Mouse (Mus musculus) MEL (cell line): ENCODE results near the gene Dtl. TPM values are rescaled to one million over a fixed set of nuclear protein-coding genes. Genes with fewer than 3 reads are reported as not detected.

Experiments
- DNase-seq: peaks from one replicate; pipeline ENCODE4 v3.0.0; 2011; ENCODE audit warnings: low read depth, low spot score
- H3K27ac ChIP-seq: 2 replicates; pipeline ENCODE4 v1.5.1; 2012; ENCODE audit warnings: low read depth, mild to moderate bottlenecking, control low read depth, low read length, moderate library complexity; ENCODE audit not compliant: control insufficient read depth
- H3K27me3 ChIP-seq, 2 experiments: fragments of 150-350 bp in 1 of 2; sonication (generic) in 1 of 2; 2 replicates each; pipeline ENCODE4 v1.6.1; 2012; ENCODE audit warnings: low read length in 2 of 2, mild to moderate bottlenecking in 2 of 2, improper control_type of control experiment in 1 of 2, moderate library complexity in 1 of 2; ENCODE audit not compliant: insufficient read depth in 2 of 2, control insufficient read depth in 1 of 2
- H3K36me3 ChIP-seq, 2 experiments: 2 replicates each; pipeline ENCODE4 v1.6.1; 2012 to 2014; ENCODE audit warnings: low read length in 2 of 2, improper control_type of control experiment in 1 of 2, inconsistent platforms in 1 of 2, mild to moderate bottlenecking in 1 of 2; ENCODE audit not compliant: insufficient read depth in 2 of 2, control insufficient read depth in 1 of 2
- H3K4me1 ChIP-seq, 2 experiments: fragments of 150-350 bp in 1 of 2; sonication (generic) in 1 of 2; 2 replicates each; pipeline ENCODE4 v1.6.1; 2012; ENCODE audit warnings: low read length in 2 of 2, improper control_type of control experiment in 1 of 2, mild to moderate bottlenecking in 1 of 2; ENCODE audit not compliant: insufficient read depth in 2 of 2, control insufficient read depth in 1 of 2
- H3K4me3 ChIP-seq, 2 experiments: fragments of 150-350 bp in 1 of 2; sonication (generic) in 1 of 2; 2 replicates each; pipeline ENCODE4 v1.5.1; 2012; ENCODE audit warnings: low read depth in 2 of 2, low read length in 2 of 2, mild to moderate bottlenecking in 2 of 2, moderate library complexity in 2 of 2, control low read depth in 1 of 2, improper control_type of control experiment in 1 of 2; ENCODE audit not compliant: control insufficient read depth in 1 of 2, insufficient read depth in 1 of 2
- H3K79me2 ChIP-seq: 2 replicates; pipeline ENCODE4 v1.6.1; 2012; ENCODE audit warnings: mild to moderate bottlenecking, low read length, moderate library complexity; ENCODE audit not compliant: control insufficient read depth, poor library complexity, insufficient read depth
- H3K9ac ChIP-seq: 2 replicates; pipeline ENCODE4 v1.6.1; 2012; ENCODE audit warnings: low read depth, mild to moderate bottlenecking, control low read depth, low read length, moderate library complexity; ENCODE audit not compliant: control insufficient read depth, poor library complexity, severe bottlenecking
- H3K9me3 ChIP-seq: fragments of 150-350 bp; sonication (generic); replicated peaks from 2 replicates; pipeline ENCODE4 v1.6.1; 2012; ENCODE audit warnings: mild to moderate bottlenecking, low read length, improper control_type of control experiment, moderate library complexity; ENCODE audit not compliant: insufficient read depth
- BHLHE40 ChIP-seq: IDR thresholded peaks from 2 replicates; pipeline ENCODE4 v1.6.1; 2012; ENCODE audit warnings: low read depth, mild to moderate bottlenecking, inconsistent platforms, low read length, improper control_type of control experiment, borderline replicate concordance
- CHD1 ChIP-seq: IDR thresholded peaks from 2 replicates; pipeline ENCODE4 v1.6.1; 2012; ENCODE audit warnings: low read depth, mild to moderate bottlenecking, inconsistent platforms, low read length, improper control_type of control experiment
- CTCF ChIP-seq, 3 experiments: IDR thresholded peaks in 2 of 3; conservative IDR thresholded peaks in 1 of 3; 2 replicates each; pipeline ENCODE4 v1.5.1; 2011 to 2012; ENCODE audit warnings: low read length in 3 of 3, low read depth in 2 of 3, mild to moderate bottlenecking in 2 of 3, improper control_type of control experiment in 1 of 3, inconsistent platforms in 1 of 3, mixed read lengths in 1 of 3, moderate library complexity in 1 of 3; ENCODE audit not compliant: control insufficient read depth in 1 of 3, insufficient read depth in 1 of 3, poor library complexity in 1 of 3, severe bottlenecking in 1 of 3
- EP300 ChIP-seq, 2 experiments: IDR thresholded peaks; 2 replicates each; pipeline ENCODE4 v1.6.1; 2011; ENCODE audit warnings: improper control_type of control experiment in 2 of 2, low read length in 2 of 2, low read depth in 1 of 2, mild to moderate bottlenecking in 1 of 2
- ETS1 ChIP-seq: IDR thresholded peaks from 2 replicates; pipeline ENCODE4 v1.6.1; 2012; ENCODE audit warnings: low read depth, mild to moderate bottlenecking, inconsistent platforms, low read length, improper control_type of control experiment, moderate library complexity
- GABPA ChIP-seq: IDR thresholded peaks from 2 replicates; pipeline ENCODE4 v1.6.1; 2012; ENCODE audit warnings: low read depth, mild to moderate bottlenecking, inconsistent platforms, low read length, improper control_type of control experiment, moderate library complexity
- KAT2A ChIP-seq: conservative IDR thresholded peaks from 2 replicates; pipeline ENCODE4 v1.6.1; 2012; ENCODE audit warnings: low read depth, low read length, improper control_type of control experiment, inconsistent platforms
- MAFK ChIP-seq: IDR thresholded peaks from 2 replicates; pipeline ENCODE4 v1.6.1; 2011; ENCODE audit warnings: low read depth, mild to moderate bottlenecking, low read length, improper control_type of control experiment, borderline replicate concordance
- MAX ChIP-seq: IDR thresholded peaks from 2 replicates; pipeline ENCODE4 v1.6.1; 2011; ENCODE audit warnings: low read length, improper control_type of control experiment
- MEF2A ChIP-seq: IDR thresholded peaks from 2 replicates; pipeline ENCODE4 v1.6.1; 2014; ENCODE audit warnings: low read depth, mild to moderate bottlenecking, inconsistent platforms, low read length, improper control_type of control experiment; ENCODE audit not compliant: poor library complexity, insufficient replicate concordance, severe bottlenecking; ENCODE audit errors: extremely low read depth
- MYB ChIP-seq: IDR thresholded peaks from 2 replicates; pipeline ENCODE4 v1.6.1; 2011; ENCODE audit warnings: mild to moderate bottlenecking, low read depth, low read length, improper control_type of control experiment
- RAD21 ChIP-seq: IDR thresholded peaks from 2 replicates; pipeline ENCODE4 v1.6.1; 2011; ENCODE audit warnings: mild to moderate bottlenecking, low read depth, low read length, improper control_type of control experiment
- TAL1 ChIP-seq: IDR thresholded peaks from 2 replicates; pipeline ENCODE4 v1.6.1; 2012; ENCODE audit warnings: mild to moderate bottlenecking, inconsistent platforms, low read length, moderate library complexity, mixed read lengths
- TBP ChIP-seq: IDR thresholded peaks from 2 replicates; pipeline ENCODE4 v1.8.0; 2011; ENCODE audit warnings: low read depth, low read length, improper control_type of control experiment
- TCF12 ChIP-seq: IDR thresholded peaks from 2 replicates; pipeline ENCODE4 v1.6.1; 2014; ENCODE audit warnings: low read depth, mild to moderate bottlenecking, inconsistent platforms, low read length, improper control_type of control experiment, moderate library complexity
- UBTF ChIP-seq: IDR thresholded peaks from 2 replicates; pipeline ENCODE4 v1.6.1; 2012; ENCODE audit warnings: low read depth, mild to moderate bottlenecking, inconsistent platforms, low read length, improper control_type of control experiment, moderate library complexity, borderline replicate concordance; ENCODE audit not compliant: insufficient read depth
- USF1 ChIP-seq: IDR thresholded peaks from 2 replicates; pipeline ENCODE4 v1.6.1; 2014; ENCODE audit warnings: low read depth, mild to moderate bottlenecking, inconsistent platforms, low read length, improper control_type of control experiment, moderate library complexity
- USF2 ChIP-seq, 2 experiments: IDR thresholded peaks; 2 replicates each; pipeline ENCODE4 v1.6.1; 2011 to 2012; ENCODE audit warnings: improper control_type of control experiment in 2 of 2, low read length in 2 of 2, borderline replicate concordance in 1 of 2, inconsistent platforms in 1 of 2, low read depth in 1 of 2, mild to moderate bottlenecking in 1 of 2; ENCODE audit not compliant: insufficient read depth in 1 of 2
- ZMIZ1 ChIP-seq: IDR thresholded peaks from 2 replicates; pipeline ENCODE4 v1.6.1; 2012; ENCODE audit warnings: low read depth, mild to moderate bottlenecking, inconsistent platforms, low read length, improper control_type of control experiment, moderate library complexity
- ZNF384 ChIP-seq: IDR thresholded peaks from 2 replicates; pipeline ENCODE4 v1.6.1; 2012; ENCODE audit warnings: low read depth, mild to moderate bottlenecking, inconsistent platforms, low read length, improper control_type of control experiment
- polyA plus RNA-seq, 2 experiments: library from polyadenylated mRNA; stranded (reverse) in 1 of 2; unstranded in 1 of 2; fragments of >175 nt in 1 of 2; fragments of >200 nt in 1 of 2; gene quantifications; 2 replicates each; pipeline versions ENCODE4 v1.2.1 to v1.2.4; 2012; ENCODE audit warnings: low replicate concordance in 2 of 2, low read depth in 1 of 2; ENCODE audit not compliant: insufficient read length in 2 of 2, insufficient read depth in 1 of 2, missing spikeins in 1 of 2
- total RNA-seq: library from RNA; depleted of rRNA; stranded (reverse); fragments of 300-350 nt; gene quantifications from 2 replicates; pipeline ENCODE4 v1.2.3, GENCODE M21; 2012

Gene Dtl
- total and polyA plus RNA-seq, 3 experiments: 42.3 to 64.6 (median 53.5) TPM

DNA sequence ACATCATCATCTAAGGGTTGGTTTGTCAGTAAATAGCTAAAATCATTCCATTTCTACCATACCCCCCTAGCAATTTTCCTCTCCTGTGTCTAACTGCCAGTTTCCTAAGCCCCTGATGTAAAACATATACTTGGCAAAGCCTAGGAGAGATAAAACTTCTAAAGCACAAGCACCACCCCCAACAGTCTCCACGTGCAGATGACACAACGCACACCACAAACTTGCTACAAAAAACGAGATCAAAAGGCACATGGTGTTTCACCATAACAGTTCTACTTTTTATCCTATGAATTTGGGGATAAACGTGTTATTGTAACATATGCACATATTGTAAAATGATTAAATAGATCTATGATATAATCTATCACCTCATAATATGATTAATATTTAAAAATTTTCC, 33.7 kb downstream of the Dtl start:
- no peaks in the 10 kb centered on the region; the same call in 1 of the 2 replicates for H3K79me2 ChIP-seq

GRCm38 (mm10) chr1:191541014-191541413, 34.3 kb downstream of the Dtl start:
- no peak for DNase-seq
- Histone ChIP-seq H3K27ac (no peak overlapping the region), H3K9ac (no peak overlapping the region), H3K27me3 (no peaks in the 10 kb centered on the region), H3K79me2 (no peaks in the 10 kb centered on the region; the same call in 1 of the 2 replicates), H3K4me1 (no peaks in the 10 kb centered on the region), H3K9me3 (no peaks in the 10 kb centered on the region), H3K36me3 (peaks cover 2 to 42% of the 10 kb centered on the region in 2 experiments), H3K4me3 (no peak overlapping the region)
- TF ChIP-seq UBTF (no peak), CHD1 (no peak), ZNF384 (no peak), GABPA (no peak)

More for the DNA sequence above, 33.7 kb downstream of the Dtl start:
- no peaks in the 10 kb centered on the region for H3K4me1 ChIP-seq
- H3K9ac ChIP-seq: no peak overlapping the region
- no peak for DNase-seq
- TF ChIP-seq RAD21 (no peak), KAT2A (no peak), ZMIZ1 (no peak), MEF2A (no peak), MYB (no peak), USF1 (no peak), MAFK (no peak), TAL1 (no peak), MAX (no peak), EP300 (IDR thresholded peaks at IDR 0.05; ENCODE audit: low read depth in 1 of 2, low read length in 2 of 2) (no peak), TBP (no peak), USF2 (IDR thresholded peaks at IDR 0.05; ENCODE audit: borderline replicate concordance in 1 of 2, insufficient read depth in 1 of 2, low read depth in 1 of 2, low read length in 2 of 2) (no peak), ETS1 (no peak), BHLHE40 (no peak), ZNF384 (no peak), TCF12 (no peak), CTCF (IDR thresholded peaks at IDR 0.05 in 2 of 3, conservative IDR thresholded peaks at IDR 0.05 in 1 of 3; ENCODE audit: control insufficient read depth in 1 of 3, insufficient read depth in 1 of 3, low read depth in 2 of 3, low read length in 3 of 3, poor library complexity in 1 of 3, severe bottlenecking in 1 of 3) (no peak)
- H3K4me3 ChIP-seq: no peak overlapping the region
- no peaks in the 10 kb centered on the region for H3K27me3 ChIP-seq
- H3K36me3 ChIP-seq: peaks cover 2 to 39% of the 10 kb centered on the region in 2 experiments
- no peaks in the 10 kb centered on the region for H3K9me3 ChIP-seq
- H3K27ac ChIP-seq: no peak overlapping the region
